Mouse (Mus musculus) hindbrain, embryonic 11.5 days (tissue): ENCODE measurements around the gene Tshz2. TPM values are rescaled to one million over a fixed set of nuclear protein-coding genes. Genes with fewer than 3 reads are reported as not detected.
A peak's percentile ranks its signal among the peaks of the same experiment; 100 is the strongest.

Source experiments
- ATAC-seq: fragments of 200-750 bp; cut with Nextera tagmentation; 2 replicates; pipeline ENCODE4 v1.8.0; 2017; ENCODE audit warnings: mild to moderate bottlenecking, moderate TSS enrichment, moderate library complexity; ENCODE audit not compliant: low FRiP score
- DNase-seq: peaks from one replicate; pipeline ENCODE4 v3.0.0-alpha.2; 2015; ENCODE audit warnings: low spot score
- H3K27ac ChIP-seq: fragments of 300-500 bp; sonication (generic); 2 replicates; pipeline ENCODE4 v1.5.1; 2014; ENCODE audit warnings: mild to moderate bottlenecking, low read depth, low read length
- H3K27me3 ChIP-seq: fragments of 300-500 bp; sonication (generic); 2 replicates; pipeline ENCODE4 v1.6.1; 2014; ENCODE audit warnings: mild to moderate bottlenecking, low read length, moderate library complexity, mixed read lengths; ENCODE audit not compliant: control insufficient read depth, insufficient read depth
- H3K36me3 ChIP-seq: fragments of 300-500 bp; sonication (generic); 2 replicates; pipeline ENCODE4 v1.6.1; 2014; ENCODE audit warnings: mild to moderate bottlenecking, low read length, moderate library complexity, mixed read lengths; ENCODE audit not compliant: control insufficient read depth, insufficient read depth
- H3K4me1 ChIP-seq: fragments of 300-500 bp; sonication (generic); replicated peaks from 2 replicates; pipeline ENCODE4 v1.6.1; 2014; ENCODE audit warnings: low read length, mixed read lengths; ENCODE audit not compliant: control insufficient read depth, insufficient read depth
- H3K4me2 ChIP-seq: fragments of 300-500 bp; sonication (generic); replicated peaks from 2 replicates; pipeline ENCODE4 v1.6.1; 2014; ENCODE audit warnings: mild to moderate bottlenecking, low read depth, low read length
- H3K4me3 ChIP-seq: fragments of 300-500 bp; sonication (generic); 2 replicates; pipeline ENCODE4 v1.5.1; 2014; ENCODE audit warnings: low read depth, low read length
- H3K9ac ChIP-seq: fragments of 300-500 bp; sonication (generic); 2 replicates; pipeline ENCODE4 v1.6.1; 2014; ENCODE audit warnings: low read depth, low read length
- H3K9me3 ChIP-seq: fragments of 300-500 bp; sonication (generic); 2 replicates; pipeline ENCODE4 v1.6.1; 2016; ENCODE audit warnings: low read length; ENCODE audit not compliant: control insufficient read depth
- WGBS: fragments of 180-500 bp; shearing (Covaris S2); extraction: QIAGEN DNeasy Blood & Tissue Kit; methylation state at CpG from one replicate; pipeline ENCODE4 v1.1.7; 2014; 5-methylcytosine and 5-hydroxymethylcytosine counted together
- polyA plus RNA-seq: library from polyadenylated mRNA; unstranded; fragments of >200 nt; fragmentation: Nextera tagmentation; extraction: Ambion mirVana; gene quantifications from 2 replicates; pipeline ENCODE4 v1.2.1, GENCODE M21; 2014

The Tshz2 gene
- polyA plus RNA-seq, 1 experiment from 2014 or later = 6.4 TPM

DNA sequence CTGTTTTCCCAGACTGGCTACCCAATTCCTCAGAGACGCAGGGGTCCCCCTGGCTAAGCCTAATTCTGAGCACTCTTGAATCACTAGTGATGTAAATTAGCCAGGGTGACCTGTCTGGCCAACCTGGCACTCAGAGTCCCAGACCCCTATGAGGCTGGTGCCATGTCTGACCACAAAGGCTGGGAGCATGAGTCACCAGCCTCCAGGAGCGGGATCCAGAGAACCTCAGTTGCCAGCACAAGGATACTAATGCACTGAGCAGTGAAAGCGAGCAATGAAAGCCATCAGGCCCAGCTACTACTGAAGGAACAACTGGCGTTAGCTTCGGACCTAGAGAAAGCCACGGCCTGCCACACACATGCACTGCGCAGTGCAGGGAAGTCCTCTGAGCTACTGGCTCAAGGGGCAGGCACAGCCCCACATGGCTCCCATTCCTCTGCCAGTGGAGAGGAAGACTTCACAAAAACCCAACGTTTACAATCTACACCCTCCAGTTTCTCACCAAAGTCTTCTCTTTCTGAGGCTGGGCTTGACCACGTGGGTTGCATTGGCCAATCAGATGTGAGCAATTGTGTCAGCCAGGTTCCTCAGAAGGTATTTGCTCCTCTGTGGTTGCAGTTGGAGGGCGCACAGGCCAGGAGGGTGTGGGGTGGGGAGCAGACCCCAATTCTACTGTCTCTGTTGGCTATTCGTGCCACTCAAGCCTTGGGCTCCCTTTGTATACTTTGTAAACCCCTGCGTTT is 409.8 kb downstream of the Tshz2 start:
- no peak for ATAC-seq
- no peak overlapping the region for H3K9ac ChIP-seq
- H3K4me2 ChIP-seq = no peak overlapping the region
- H3K27ac ChIP-seq = no peak overlapping the region
- H3K27me3 ChIP-seq = no peaks in the 10 kb centered on the region
- DNase-seq = no peak
- no peaks in the 10 kb centered on the region for H3K36me3 ChIP-seq
- no peaks in the 10 kb centered on the region for H3K9me3 ChIP-seq
- 82% methylated on average over 12 of the region's 12 CpGs for WGBS
- H3K4me3 ChIP-seq = no peak overlapping the region
- H3K4me1 ChIP-seq = no peaks in the 10 kb centered on the region

GRCm38 (mm10) chr2:170043290-170043689 is 410.5 kb downstream of the Tshz2 start:
- Histone ChIP-seq H3K27ac (no peak overlapping the region), H3K27me3 (no peaks in the 10 kb centered on the region), H3K9ac (no peak overlapping the region), H3K36me3 (no peaks in the 10 kb centered on the region), H3K4me3 (no peak overlapping the region), H3K9me3 (no peaks in the 10 kb centered on the region), H3K4me1 (no peaks in the 10 kb centered on the region), H3K4me2 (no peak overlapping the region)
- WGBS = 82% methylated on average over 8 of the region's 10 CpGs
- no peak for DNase-seq
- ATAC-seq = no peak

DNA sequence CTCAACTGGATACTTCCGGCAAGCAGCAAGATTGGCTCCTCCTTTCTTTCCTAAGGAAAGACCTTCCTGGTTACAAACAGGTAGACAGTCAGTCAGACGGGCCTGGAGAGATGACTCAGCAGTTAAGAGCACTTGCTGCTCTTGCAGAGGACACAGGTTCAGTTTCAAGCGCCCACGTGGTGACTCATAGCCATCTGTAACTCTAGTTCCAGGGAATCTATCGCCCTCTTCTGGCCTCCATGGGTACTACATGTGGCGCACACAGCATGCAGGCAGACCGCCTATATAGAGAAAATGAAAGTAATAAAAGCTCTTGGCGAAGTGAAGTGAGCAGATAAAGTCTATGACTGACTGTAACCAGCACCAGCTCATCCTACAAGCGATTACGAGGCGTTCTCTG is 413.1 kb downstream of the Tshz2 start:
- H3K36me3 ChIP-seq = no peaks in the 10 kb centered on the region
- no peak for DNase-seq
- 83% methylated on average over 11 of the region's 11 CpGs for WGBS
- H3K9me3 ChIP-seq = no peaks in the 10 kb centered on the region
- no peak overlapping the region for H3K27ac ChIP-seq
- H3K4me3 ChIP-seq = no peak overlapping the region
- H3K4me1 ChIP-seq = no peaks in the 10 kb centered on the region
- H3K9ac ChIP-seq = no peak overlapping the region
- ATAC-seq = no peak
- no peak overlapping the region for H3K4me2 ChIP-seq
- H3K27me3 ChIP-seq = no peaks in the 10 kb centered on the region

- no peak for DNase-seq
- 93% methylated on average over 9 of the region's 9 CpGs for WGBS
- H3K4me3 ChIP-seq = no peak overlapping the region
- H3K27ac ChIP-seq = no peak overlapping the region
- H3K9me3 ChIP-seq = no peaks in the 10 kb centered on the region
- ATAC-seq = no peak
- H3K36me3 ChIP-seq = no peaks in the 10 kb centered on the region
- no peaks in the 10 kb centered on the region for H3K4me1 ChIP-seq
- no peaks in the 10 kb centered on the region for H3K27me3 ChIP-seq
- H3K9ac ChIP-seq = no peak overlapping the region
- no peak overlapping the region for H3K4me2 ChIP-seq
These were observed 413.7 kb downstream of the Tshz2 start for GRCm38 (mm10) chr2:170046371-170047145.

DNA sequence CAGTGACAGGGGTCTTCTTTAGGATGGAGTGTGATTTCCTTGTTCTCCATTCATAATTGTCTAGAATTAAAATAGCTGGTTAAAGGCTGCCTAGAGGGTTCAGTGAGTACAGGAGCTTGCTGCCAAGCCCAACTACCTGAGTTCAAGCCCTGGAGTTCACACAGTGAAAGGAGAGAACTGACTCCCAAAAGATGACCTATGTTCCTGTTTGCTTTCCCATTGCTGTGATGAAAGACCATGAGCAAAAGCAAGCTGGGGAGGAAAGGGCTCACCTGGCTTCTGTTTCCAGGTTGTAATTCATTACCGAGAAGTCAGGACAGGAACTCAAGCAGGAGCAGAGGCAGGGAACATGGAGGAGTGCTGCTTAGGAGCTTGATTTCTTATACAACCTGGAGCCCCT is 416.0 kb downstream of the Tshz2 start:
- H3K27me3 ChIP-seq = no peaks in the 10 kb centered on the region
- no peak overlapping the region for H3K4me2 ChIP-seq
- no peak overlapping the region for H3K4me3 ChIP-seq
- no peak overlapping the region for H3K9ac ChIP-seq
- ATAC-seq (no peak), DNase-seq (no peak)
- no peaks in the 10 kb centered on the region for H3K36me3 ChIP-seq
- H3K27ac ChIP-seq = no peak overlapping the region
- 100% methylated on average over 1 of the region's 1 CpGs for WGBS
- no peaks in the 10 kb centered on the region for H3K4me1 ChIP-seq
- H3K9me3 ChIP-seq = no peaks in the 10 kb centered on the region

- Histone ChIP-seq H3K27ac (no peak overlapping the region), H3K4me2 (no peak overlapping the region)
These were observed 417.8 kb downstream of the Tshz2 start for GRCm38 (mm10) chr2:170050651-170051050.

GRCm38 (mm10) chr2:170051441-170051840 is 418.6 kb downstream of the Tshz2 start:
- Histone ChIP-seq H3K4me1 (no peaks in the 10 kb centered on the region), H3K36me3 (no peaks in the 10 kb centered on the region), H3K4me2 (no peak overlapping the region), H3K27ac (no peak overlapping the region), H3K4me3 (no peak overlapping the region), H3K27me3 (no peaks in the 10 kb centered on the region), H3K9me3 (no peaks in the 10 kb centered on the region), H3K9ac (no peak overlapping the region)
- DNase-seq (no peak), ATAC-seq (no peak)
- 64% methylated on average over 6 of the region's 6 CpGs for WGBS

More at GRCm38 (mm10) chr2:170050651-170051050, 417.8 kb downstream of the Tshz2 start:
- no peaks in the 10 kb centered on the region for H3K9me3 ChIP-seq
- no peak for ATAC-seq
- no peaks in the 10 kb centered on the region for H3K4me1 ChIP-seq
- H3K36me3 ChIP-seq = no peaks in the 10 kb centered on the region
- H3K9ac ChIP-seq = no peak overlapping the region
- H3K27me3 ChIP-seq = no peaks in the 10 kb centered on the region
- H3K4me3 ChIP-seq = no peak overlapping the region
- DNase-seq = no peak
- 37% methylated on average over 5 of the region's 5 CpGs for whole genome bisulfite sequencing

DNA sequence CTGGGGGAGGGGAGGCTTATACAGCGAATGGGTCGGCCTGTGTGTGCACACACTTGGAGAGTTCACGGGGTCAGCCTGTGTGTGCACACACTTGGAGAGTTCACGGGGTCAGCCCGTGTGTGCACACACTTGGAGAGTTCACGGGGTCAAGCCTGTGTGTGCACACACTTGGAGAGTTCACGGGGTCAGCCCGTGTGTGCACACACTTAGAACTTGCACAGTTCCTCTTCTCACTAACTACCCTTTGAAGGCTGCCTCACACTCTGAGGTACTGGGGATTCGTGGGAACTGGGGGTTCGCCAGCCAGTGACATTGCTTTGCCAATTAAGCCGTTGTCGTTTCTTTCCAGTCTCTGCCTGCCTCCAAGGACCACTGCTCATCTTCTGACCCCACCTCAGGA is 422.1 kb downstream of the Tshz2 start:
- Histone ChIP-seq H3K9ac (no peak overlapping the region), H3K4me3 (no peak overlapping the region), H3K4me2 (no peak overlapping the region), H3K9me3 (no peaks in the 10 kb centered on the region), H3K27ac (no peak overlapping the region), H3K4me1 (no peaks in the 10 kb centered on the region), H3K27me3 (no peaks in the 10 kb centered on the region), H3K36me3 (no peaks in the 10 kb centered on the region)
- no peak for ATAC-seq
- WGBS = 74% methylated on average over 12 of the region's 12 CpGs
- DNase-seq = no peak

GRCm38 (mm10) chr2:170055413-170055812 is 422.6 kb downstream of the Tshz2 start:
- H3K27ac ChIP-seq = no peak overlapping the region
- H3K4me1 ChIP-seq = no peaks in the 10 kb centered on the region
- no peak overlapping the region for H3K9ac ChIP-seq
- no peaks in the 10 kb centered on the region for H3K27me3 ChIP-seq
- H3K9me3 ChIP-seq = no peaks in the 10 kb centered on the region
- WGBS = 36% methylated on average over 9 of the region's 9 CpGs
- H3K4me3 ChIP-seq = no peak overlapping the region
- H3K36me3 ChIP-seq = no peaks in the 10 kb centered on the region
- peak; percentile 76 for DNase-seq
- ATAC-seq = no peak
- H3K4me2 ChIP-seq = no peak overlapping the region
